Mouse (Mus musculus) yolk sac, embryonic 10.5 days (tissue): ENCODE results near the gene Plekha6.
A peak's percentile ranks its signal among the peaks of the same experiment; 100 is the strongest.

Source experiments
- DNase-seq: peaks from one replicate; pipeline ENCODE4 v3.0.0-alpha.2; 2017; ENCODE audit warnings: low spot score

Gene Plekha6

DNA sequence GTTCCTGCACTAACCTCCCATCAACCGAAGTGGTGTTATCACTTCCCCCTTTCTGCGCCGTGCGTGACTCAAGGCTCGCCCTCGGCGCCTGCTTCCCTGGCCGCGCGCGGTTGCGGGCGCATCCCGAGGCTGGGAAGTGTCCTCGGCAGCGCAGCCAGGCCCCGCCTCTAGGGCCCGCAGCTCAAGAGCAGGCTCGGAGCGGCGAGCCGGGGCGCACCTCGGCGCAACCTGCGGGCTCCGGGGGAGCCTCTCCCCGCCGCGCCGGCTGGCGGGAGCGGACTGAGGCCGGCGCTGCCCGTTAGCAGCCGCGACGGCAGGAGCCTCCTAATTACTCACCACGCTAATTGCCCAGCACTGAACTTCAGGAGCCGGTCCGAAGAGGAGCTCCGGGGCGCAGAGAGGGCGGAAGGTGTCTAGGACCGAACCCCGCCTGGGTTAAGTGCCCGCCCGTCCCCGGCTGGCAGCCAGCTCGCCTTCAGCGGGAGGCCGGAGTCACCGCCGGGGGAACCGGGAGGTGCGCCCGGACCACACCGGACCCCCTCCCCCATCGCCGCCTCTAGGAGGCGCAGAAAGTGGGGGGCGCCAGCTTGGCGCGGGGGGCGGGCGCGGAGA lies at the start of gene Plekha6:
Gene Plekha6 (plus strand): TSS at position 391 of the 612 bp plus-strand sequence.
- DNase-seq = peak; percentile 55

DNA sequence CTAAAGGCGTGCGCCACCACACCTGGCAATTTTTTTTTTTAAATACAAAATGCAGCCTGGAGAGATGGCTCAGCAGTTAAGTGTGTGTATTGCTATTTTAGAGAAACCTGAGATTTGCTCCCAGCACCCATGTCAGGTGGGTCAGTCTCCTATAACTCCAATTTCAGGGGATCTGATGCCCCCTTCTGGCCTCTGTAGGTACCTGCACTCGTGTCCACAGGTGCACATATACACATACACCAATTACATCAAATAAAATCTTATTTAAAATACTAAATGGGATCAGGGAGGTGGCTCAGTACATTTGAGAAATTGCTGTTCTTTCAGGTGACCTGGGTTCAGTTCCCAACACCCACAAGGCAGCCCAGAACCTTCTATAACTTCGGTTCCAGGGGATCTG lies 47.9 kb upstream of the Plekha6 start:
- no peak for DNase-seq

DNA sequence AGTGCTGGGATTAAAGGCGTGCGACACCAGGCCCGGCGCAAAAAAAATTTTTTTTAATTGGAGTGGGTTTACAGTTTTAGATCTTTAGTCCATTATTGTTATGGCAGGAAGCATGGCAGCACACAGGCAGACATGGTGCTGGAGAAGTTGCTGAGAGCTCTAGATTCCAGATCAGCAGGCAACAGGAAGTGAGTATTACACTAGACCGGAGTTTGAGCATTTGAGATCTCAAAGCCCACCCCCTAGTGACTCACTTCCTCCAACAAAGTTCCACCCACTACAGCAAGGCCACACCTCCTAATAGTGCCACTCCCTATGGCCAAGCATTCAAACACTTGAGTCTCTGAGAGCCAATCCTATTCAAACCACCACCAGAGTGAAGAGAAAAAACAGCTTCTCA lies 45.9 kb upstream of the Plekha6 start:
- DNase-seq = peak; percentile 42

DNA sequence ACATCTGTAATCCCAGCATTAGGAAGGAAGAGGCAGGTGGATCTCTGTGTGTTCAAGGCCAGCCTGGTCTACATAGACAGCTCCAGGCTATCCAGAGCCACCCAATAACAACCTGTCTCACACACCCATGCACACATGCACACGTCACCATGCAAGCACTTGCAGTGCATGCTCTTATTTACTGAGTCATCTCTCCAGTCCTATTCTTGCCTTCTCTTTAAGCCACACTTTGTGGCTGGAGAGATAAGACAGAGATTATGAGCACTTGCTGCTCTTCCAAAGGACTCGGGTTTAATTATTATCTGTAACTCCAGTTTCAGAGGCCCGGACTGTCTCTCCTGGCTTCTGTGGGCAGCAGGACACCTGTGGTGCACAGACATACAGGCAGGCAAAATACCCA lies 45.2 kb upstream of the Plekha6 start:
- DNase-seq = peak; percentile 59

DNA sequence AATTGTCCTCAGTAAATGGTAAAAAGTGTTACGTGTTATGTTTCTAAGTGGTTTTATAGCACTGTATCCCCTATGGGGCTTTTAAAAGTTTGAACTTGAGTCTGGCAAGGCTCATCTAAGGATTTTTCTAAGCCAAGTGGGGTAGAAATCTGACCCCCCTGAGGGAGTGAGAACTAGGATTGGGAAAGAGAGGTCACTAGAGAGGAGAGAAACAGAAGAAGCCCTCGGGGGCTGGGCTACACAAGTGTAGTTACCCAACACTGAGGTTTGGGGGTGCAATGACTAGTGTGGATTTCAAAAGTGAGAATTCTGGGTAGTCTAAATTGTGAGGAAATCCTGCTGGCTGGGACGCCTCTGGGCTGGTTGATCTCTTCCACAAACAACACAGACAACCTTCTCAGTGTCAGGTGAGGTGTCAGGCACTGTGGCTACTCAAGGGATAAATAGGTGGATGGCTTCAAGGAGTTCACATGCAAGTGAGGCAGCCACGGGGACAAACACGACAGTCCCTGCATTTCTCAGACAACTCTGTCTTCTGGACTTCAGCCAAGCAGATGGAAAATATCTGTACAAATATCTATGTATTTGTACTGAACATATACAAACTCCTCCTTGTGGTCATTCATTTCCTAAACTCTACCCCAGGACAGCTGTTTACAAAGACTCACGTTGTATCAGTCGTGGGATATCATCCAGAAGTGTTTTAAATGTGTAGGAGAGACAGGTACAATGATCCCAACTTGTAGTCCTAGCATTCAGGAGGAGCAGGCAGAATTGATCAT lies 43.9 kb upstream of the Plekha6 start:
- no peak for DNase-seq

DNA sequence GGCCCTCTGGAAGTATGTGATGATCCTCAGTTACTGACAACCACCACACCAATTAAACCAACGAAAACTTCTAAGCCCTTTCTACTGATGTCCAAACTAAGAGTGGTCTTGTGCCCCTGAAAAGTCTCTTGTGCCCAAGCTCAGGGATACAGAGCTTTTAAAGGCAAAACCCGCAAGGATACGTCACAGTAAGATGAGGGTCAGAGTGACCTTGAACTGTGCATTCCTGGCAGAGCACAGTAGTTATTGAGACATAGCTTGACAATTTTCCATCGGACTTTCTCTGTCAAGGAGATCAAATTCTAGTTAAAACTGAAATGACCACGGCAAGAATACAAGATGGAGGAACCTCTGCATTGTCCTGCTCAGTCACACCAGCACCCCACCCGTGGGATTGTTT lies 42.8 kb upstream of the Plekha6 start:
- DNase-seq = no peak

DNA sequence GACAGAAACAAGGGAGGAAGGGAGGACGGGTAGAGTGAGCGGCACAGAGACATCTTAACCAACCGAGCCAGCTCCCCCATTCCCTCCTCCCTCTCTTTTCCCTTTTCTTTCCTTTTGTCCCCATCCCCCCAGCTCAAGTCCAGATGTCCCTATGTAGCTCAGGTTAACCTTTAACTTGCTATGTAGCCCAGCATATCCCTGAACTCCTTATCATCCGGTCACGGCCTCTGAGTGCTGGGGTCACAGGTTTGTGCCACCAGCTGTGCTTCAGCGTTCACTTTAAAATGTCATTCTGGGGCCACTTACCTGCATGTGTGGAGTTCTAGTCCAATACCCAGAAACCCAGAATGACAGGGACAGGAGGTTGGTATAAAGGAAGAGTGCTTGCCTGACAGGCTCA lies 39.9 kb upstream of the Plekha6 start:
- peak; percentile 76 for DNase-seq

DNA sequence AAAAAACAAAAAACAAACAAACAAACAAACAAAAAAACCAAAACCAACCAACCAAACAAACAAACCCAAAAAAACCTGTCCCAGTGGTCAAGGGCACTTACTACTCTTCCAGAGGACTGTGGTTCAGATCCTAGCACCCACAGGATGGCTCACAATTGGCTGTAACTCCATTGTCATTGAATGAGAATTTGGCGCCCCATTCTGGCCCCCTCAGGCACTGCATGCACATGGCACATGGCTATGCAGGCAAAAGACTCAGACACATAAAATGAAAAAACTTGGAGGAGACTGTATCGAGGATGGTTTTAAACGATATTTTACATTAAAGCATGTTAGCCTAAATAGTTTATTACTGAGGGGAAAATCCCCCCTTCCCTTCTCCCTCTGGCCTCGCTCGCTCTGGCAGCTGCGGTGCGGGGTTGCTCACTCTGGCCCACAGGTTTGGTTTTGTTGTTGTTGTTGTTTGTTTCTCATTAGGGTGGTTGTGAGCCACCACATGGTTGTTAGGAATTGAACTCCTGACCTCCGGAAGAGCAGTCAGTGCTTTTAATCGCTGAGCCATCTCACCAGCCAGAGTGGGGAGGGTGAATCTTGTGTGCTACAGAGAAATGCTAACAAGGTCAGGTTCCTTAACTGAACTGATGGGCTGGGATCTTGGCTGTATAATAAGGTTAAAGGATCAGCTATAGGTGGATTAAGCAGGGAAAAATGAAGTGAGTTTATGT lies 38.2 kb upstream of the Plekha6 start:
- no peak for DNase-seq

DNA sequence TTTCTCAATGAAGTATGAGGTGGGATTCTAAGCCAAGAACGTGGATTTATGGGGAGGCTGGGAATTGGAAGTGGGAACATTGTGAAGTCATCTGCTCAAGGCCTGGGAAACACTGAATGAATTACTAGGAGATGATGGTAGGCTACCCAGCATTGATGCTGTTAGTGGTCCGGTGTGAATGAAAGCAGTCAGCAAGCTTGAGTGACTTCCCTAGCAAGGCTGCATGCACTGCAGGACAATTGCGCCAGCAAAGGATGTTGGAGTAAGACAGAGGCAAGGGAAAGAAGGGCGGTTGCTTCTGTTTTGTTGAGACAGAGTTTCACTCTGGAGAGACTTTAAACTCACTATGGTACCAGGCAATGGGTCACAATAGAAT lies 37.7 kb upstream of the Plekha6 start:
- DNase-seq = no peak

DNA sequence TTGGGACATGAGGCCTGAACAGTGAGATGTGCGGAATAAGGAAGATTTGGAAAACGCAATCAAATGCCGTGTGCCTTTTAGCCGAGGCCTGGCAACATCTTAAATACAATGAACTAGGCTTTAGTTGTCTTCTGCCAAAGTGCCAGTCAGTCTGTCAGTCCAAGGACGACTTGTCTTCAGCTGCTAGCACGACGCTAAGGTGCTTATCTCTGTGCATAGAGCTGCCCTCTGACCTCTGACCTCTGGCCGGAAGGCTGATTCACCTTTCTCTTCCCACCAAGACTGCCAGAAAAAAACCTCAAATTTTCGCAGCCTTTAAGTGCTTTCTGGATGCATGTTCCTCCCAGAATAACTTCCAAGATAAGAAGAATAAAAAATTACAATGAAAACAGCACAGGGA lies 36.7 kb upstream of the Plekha6 start:
- peak; percentile 75 for DNase-seq

DNA sequence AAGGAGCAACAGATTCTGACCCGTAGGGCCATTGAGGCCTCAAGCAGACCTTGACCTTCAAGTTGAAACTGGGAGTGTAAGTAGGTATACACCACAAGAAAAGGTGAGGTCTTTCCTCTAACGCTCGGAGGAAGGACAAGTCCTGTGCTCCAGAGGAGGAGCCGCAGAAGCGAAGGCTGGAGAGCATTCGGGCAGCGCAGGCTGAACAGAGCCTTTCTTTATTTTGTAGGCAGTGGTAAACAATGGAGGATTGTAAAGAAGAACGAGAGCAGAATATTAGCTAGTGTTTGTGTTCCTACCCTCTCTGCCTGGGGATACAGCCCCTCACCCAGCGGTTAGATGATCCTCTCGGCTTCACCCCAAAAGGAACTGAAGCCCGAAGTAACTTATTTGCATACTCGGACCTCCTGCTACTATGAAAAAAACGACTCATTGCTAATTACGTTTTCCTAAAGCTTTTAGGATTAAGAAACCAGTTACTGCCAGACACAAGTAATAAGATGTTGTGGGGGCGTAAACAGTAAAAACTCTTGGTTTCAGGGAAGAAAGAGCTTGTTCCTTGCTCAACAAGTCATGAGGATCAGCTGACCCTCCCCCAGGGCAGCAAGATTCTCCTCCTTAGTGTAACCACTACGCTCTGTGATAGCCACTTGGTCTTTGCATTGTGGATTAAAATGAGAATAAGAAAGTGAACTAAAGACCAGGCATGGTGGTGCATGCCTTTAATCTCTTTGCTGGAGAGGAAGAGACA lies 34.4 kb upstream of the Plekha6 start:
- no peak for DNase-seq

DNA sequence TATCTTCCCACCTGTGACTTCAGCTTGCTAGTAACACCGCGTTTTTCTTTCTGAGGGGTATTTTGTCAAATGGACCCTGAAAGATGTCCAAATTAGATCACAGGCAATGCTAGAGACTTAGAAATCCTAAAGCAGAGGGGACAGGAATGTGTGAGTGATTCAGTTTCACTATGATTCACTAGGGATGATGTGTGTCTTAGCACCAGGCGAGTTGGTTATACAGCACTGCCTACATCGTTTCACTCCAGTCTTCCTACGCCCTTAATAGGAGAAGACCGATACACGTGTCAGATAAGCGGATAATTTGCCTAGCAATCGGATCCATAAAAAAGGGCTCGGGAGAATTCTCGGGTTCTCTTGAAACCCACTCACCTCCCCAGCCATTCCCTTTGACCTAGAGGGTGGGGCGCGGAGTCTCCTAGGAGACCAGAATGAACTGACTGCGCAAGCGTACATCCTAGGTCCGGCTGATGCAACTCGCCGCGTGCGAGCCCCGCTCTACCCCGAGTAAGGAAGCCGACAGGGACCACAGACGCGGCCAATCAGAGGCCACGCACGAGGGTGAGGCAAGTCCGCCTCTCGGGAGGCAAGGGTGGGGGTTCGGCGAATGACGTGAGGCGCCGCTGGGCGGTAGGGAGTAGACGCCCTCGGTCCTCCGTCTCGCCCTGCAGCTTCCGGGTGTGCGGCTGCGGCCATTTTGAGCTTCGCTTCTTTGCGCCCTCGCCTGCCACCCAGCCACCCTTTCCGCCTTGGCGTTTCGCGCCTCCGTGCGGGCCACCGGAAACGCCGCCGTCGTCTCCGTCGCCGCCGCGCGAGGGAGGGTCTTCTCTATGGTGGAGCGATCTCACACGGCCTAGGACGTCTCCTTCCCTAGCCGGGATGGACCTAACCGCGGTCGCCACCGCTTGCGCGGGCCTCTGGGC lies 33.1 kb upstream of the Plekha6 start, which contains the start of gene Ppp1r15b:
Gene Ppp1r15b (plus strand): TSS at position 506 of the 923 bp plus-strand sequence.
- DNase-seq = peak; percentile 99

DNA sequence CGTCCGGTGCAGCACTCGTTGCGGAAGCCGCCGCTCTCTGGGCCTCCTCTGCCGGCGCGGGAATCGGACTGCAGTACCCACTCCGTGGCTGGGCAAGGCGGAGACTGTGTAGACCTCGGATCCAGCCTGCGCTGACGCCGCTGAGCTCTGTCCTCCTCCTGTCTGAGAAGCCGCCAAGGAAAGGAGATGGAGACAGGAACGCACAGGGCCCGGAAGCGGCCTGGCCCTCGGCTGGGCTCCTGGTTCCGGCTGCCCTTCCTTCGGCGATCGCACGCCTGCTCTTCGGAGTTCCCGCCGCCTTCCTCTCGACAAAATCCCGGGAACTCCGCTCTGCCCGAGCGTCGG lies 32.5 kb upstream of the Plekha6 start:
- no peak for DNase-seq

DNA sequence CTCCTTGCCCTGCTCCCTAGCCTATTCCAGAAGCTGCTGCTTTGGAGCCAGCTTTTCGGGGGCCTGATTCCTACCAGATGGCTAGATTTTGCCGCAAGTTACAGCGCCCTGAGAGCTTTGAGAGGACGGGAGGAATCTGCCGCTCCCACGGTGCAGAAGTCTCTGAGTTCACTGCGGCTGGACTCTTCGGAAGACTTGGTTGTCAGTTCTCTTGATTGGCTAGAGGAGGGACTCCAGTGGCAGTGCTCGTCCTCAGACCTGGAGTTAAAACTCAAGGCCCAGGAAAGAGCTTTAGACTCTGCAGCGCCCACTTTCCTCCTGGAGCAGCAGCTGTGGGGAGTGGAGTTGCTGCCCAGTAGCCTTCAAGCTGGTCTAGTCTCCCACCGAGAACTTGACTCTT lies 32.1 kb upstream of the Plekha6 start:
- no peak for DNase-seq

DNA sequence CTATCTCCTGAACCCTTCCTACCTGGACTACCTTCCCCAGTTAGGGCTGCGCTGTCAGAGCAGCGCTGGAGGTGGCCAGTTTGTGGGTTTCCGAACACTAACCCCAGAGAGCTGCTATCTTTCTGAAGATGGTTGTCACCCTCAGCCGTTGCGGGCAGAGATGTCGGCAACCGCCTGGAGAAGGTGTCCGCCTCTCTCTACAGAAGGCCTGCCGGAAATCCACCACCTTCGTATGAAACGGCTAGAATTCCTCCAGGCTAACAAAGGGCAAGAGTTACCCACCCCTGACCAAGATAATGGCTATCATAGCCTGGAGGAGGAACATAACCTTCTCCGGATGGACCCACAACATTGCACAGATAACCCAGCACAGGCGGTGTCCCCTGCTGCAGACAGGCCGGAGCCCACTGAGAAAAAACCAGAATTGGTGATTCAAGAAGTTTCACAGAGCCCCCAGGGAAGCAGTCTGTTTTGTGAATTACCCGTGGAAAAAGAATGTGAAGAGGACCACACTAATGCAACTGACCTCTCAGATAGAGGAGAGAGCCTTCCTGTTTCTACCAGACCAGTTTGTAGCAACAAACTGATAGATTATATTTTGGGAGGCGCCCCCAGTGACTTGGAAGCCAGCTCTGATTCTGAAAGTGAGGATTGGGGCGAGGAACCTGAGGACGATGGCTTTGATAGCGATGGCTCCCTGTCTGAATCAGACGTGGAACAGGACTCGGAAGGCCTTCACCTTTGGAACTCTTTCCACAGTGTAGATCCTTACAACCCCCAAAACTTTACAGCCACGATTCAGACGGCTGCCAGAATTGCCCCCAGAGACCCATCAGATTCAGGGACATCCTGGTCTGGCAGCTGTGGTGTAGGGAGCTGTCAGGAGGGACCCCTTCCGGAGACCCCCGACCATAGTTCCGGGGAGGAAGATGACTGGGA lies 31.4 kb upstream of the Plekha6 start:
- DNase-seq = no peak

DNA sequence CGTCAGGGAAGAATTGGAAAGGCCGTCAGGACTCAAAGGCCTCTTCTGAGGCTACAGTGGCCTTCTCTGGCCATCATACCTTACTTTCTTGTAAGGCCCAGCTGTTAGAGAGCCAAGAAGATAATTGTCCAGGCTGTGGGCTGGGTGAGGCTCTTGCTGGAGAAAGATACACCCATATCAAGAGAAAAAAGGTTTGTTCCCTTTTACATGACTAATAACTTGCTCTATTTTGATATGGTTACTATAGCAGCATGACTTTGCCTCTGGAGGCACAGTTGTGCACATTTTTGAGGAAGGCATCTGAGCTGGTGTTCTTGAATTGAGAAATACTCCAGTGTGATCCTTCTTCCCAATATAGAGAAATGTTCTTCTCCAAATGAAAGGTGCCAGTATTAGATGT lies 30.6 kb upstream of the Plekha6 start:
- no peak for DNase-seq

DNA sequence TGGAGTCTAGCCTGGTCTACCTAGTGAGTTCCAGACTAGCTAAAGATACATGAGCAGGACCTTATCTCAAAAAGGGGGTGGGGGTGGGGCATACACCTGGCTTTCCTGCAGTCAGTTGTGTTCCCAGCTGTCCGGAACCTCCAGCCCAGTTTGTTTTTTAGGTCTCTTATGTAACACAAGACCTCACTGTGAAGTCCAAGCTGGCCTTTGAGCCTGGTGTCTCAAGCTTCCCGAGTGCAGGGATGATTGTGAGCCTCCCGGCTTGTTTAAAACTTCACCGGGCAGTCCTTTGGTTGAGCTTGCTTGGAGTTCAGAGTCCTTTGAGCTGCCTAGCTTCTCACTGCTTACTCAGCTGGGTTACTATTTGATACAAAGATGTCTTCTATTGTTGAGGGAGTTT lies 29.9 kb upstream of the Plekha6 start:
- DNase-seq = peak; percentile 80

DNA sequence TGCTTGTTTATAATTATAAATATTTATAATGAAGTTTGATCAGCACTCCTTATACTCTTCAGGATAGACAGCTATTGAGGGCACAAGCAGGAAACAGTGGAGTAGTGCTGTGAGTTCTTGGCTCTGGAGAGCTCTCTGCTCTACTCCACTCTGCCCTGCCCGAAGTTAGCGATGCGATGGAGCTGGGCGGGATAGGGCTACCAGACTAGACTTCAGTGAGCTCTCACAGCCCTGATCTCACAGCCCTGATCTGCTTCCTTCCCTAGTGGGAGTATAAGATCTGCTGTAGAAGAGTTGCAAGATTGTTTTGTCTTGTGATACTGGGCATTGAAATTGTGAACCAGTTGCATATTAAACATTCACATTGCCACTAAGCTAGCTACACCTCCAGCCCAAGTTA lies 29.1 kb upstream of the Plekha6 start:
- DNase-seq = no peak

DNA sequence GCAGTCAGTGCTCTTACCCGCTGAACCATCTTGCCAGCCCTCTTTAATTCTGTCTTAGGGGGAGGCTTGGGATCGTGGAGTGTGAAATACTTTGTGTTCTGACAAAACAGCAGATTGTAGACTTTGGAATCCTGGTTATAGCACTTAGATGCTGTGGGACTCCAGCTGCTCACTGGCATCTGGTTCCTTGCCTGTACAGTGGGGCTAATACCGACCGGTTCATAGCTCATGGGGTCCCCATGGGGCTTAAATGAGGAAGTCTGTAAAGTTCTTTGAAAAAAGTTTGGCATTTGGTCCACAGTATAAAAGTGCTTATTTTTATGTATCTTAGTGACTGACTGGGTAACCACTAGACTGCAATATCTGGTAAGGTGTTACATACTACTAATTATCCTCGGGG lies 28.2 kb upstream of the Plekha6 start:
- DNase-seq = no peak

DNA sequence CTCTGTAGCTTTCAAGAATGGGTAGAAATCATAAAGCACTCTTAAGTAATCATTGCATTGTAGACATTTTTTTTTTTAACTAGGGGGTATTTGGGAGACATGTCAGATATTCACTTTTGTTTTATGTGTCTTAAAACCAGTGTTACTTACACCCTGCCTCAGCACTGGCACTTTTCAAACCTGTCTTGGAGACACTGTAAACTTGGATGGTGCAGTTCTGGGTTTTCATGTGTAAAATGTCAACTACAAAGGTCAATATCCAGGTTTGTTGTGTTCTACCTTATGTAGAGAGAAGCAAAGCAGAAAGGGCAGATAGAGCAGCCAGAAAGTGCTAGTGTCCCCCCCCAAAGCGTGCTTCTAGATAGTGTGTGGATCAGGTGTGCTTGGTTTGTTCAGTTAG lies 25.6 kb upstream of the Plekha6 start:
- no peak for DNase-seq
